Mouse (Mus musculus): ENCODE data around the gene Rras.
A peak's percentile ranks its signal among the peaks of the same experiment; 100 is the strongest.

The Rras gene

DNA sequence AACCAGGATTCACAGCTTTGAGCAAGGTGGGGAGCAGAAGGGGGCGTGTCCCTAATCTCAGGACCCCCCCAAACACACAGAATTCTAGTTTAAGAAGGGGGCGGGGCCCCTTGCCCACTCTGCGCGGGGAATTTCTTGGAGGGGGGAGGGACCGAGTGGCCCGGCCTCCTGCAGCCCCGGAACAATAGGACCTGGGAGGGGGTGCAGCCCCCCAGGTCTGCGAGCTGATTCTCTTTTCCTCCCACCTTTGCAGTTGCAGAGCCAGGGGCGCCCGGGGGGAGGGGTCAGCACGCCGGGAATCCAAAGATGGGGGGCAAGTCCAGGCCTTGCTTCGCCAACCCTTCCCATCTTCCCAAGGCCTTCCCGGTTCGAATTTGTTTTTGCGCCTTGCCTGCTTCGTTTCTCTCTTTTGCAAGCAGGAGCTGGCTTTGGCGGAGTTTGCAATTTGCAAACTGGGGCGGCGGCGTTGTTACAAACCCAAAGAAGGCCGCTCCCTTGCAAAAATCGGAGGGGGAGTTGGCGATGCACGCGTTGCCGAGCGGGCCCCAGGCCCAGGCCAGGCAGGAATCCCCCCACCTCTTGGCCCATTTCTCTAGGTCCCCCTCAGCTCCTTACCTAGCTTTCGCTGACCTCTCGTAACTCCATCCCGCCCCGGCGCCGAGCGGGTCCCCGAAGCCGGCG, 34.6 kb downstream of the Rras start:
- DNase-seq (ENCODE audit: low spot score in 2 of 2), result peak; percentile 42 to 53

DNA sequence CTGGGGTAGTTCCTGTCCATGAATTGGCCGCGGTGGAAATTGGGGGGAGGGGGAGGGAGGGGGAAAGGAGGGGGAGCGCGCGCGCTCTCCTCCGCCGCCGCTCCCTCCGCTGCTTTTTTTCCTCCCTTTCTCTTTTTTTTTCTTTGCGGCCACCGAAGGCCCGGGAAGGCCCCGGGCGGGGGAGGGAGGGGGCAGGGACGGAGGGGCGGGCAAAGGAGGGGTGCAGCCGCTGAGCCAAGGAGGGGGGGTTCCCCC, 35.0 kb downstream of the Rras start, which contains the start of gene Prr12:
TSS of gene Prr12 (minus strand) at position 20 of the 255 bp plus-strand sequence.
- DNase-seq (ENCODE audit: low spot score in 2 of 2), result no peak

- DNase-seq (ENCODE audit: low spot score in 2 of 2), result peak; percentile 57 to 72
Measured at GRCm38 (mm10) chr7:45053117-45053930, 35.6 kb downstream of the Rras start.

DNA sequence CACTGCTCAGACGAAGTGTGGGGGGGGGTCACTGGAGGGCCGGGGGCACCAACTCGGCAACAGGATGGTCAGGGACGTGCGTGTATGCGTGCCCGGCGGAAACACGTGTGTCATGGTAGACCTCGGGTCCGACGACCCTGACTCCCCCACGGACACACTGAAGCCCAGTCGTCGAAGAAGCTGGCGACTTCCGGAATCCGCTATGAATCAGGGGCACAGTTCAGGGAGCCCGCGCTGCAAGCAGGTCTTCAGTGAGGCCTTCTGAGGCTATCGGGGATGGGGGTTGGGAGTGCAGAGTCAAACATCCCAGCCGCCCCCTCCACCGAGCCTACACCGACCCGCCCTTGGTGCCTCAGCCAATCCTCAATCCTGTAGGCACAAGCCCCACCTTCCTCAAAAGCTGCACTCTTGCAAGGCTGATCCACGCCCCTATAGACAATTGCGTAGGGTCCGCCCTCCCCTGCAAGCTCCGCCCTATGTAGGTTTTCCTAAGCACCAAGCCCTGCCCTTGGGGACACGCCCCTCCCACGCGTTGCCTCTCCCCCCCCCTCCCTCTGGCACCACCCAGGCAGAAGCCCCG, 36.3 kb downstream of the Rras start:
- peak; percentile 71 to 90 for DNase-seq (ENCODE audit: low spot score in 2 of 2)

GRCm38 (mm10) chr7:45056329-45056971, 38.7 kb downstream of the Rras start:
- no peak for DNase-seq (ENCODE audit: low spot score in 2 of 2)

DNA sequence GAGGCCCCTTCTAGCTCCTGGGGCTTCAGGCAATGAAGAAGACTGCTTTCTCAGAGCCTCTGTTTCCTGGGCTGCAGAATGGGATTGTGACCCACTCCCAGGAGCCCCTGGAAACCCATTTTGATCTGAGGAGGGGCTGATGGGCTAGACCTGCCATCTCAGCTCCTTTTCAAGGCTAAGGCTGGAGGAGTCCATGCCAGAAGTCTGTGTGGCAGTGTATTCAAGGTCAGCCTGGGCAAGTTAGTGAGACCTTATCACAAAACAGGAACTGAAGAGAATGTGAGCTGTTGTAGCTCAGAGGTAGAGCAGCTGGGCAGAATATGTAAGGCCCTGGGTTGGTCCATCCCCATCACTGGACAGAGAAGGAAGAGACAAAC, 39.2 kb downstream of the Rras start:
- DNase-seq (ENCODE audit: low spot score in 2 of 2), result no peak

DNA sequence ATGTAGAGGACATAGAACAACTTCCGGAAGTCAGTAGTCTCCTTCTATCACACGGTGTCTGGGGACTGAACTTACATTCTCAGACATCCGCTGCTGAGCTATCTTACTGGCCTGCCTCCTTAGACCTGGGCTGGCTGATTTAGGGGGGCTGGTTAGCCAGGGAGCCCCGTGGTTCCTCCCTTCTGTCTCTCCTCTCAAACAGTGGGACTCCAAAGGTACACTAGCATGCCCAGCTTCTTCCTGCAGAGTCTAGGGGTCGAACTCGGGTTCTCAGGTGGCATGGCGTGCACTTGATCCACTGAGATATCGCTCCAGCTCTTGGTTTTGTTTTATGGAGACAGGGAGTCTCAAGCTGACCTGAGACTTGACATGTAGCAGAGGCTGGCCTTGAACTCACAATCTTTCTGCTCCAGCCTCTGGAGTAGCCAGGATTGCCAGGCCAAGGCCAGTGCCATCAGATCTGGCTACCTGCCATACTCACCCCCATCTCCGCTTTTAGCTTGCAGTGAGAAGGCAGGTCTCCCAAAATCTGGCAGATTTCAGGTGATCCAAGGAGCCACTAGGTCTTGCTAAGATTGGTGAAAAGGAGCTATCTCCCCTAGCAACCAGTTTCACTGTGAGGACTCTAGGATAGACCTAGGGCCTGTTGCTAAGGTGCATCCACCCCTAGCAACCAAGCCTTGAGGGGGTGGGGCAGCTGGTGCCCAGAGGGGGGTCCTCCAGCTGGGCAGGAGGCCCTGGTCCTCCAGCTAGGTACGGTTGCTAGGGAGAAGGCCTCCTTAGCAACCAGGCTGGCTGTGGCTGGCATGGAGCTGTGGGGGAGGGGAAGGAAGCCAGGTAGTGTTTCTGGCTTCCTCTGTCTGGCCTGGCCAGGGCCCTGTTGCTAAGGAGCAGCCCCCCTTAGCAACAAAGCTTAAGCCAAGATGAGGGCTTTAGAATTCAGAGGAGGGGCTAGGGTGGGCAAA, 41.1 kb downstream of the Rras start:
- no peak for DNase-seq (ENCODE audit: low spot score in 2 of 2)

DNA sequence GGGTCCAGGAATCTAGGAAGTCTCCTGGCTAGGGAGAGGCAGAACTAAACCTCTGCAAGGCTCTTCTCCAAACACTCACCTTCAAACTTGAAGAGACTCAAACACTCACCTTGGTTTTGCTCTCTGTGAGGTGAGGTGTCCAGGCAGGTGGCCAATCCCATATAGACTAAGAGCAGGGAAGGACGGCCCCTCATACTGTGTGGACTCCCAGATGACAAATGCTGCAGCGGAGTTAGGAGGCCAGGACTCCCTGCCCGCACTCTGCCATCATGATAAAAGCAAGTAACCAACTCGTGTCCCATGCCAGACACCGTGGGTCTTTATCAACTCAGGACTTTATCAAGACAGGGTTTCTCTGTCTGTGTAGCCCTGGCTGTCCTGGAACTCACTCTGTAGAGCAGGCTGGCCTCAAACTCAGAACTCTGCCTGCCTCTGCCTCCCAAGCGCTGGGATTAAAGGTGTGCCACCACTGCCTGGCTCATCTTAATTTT, 42.9 kb downstream of the Rras start:
- no peak for DNase-seq (ENCODE audit: low spot score in 2 of 2)

- peak; percentile 34 to 49 for DNase-seq (ENCODE audit: low spot score in 2 of 2)
Measured at GRCm38 (mm10) chr7:45061532-45062075, 43.8 kb downstream of the Rras start.

- peak; percentile 95 to 96 for DNase-seq (ENCODE audit: low spot score in 2 of 2)
Measured at GRCm38 (mm10) chr7:45062239-45062835, 44.6 kb downstream of the Rras start, which contains the start of the genes Nosip and Prrg2. Gene Nosip, plus strand, starts transcription at chr7:45062429. Gene Prrg2, minus strand, starts transcription at chr7:45062677.

- no peak for DNase-seq (ENCODE audit: low spot score in 2 of 2)
Measured at GRCm38 (mm10) chr7:45067190-45067999, 49.6 kb downstream of the Rras start.

DNA sequence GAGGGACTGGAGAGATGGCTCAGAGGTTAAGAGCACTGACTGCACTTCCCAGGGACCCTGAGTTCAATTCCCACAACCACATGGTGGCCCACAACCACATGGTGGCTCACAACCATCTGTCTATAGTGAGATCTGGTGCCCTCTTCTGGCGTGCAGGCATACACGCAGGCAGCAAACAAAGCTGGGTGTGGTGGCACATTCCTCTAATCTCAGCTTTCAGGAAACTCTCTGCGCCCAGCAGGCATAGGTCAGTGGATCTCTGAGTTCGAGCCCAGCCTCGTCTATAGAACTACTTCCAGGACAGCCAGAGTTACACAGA, 50.2 kb downstream of the Rras start:
- DNase-seq (ENCODE audit: low spot score in 2 of 2), result peak in 1 of 2 experiments; percentile 68

- DNase-seq (ENCODE audit: low spot score in 2 of 2), result no peak
Measured at GRCm38 (mm10) chr7:45069671-45070070, 51.9 kb downstream of the Rras start.
